Mouse (Mus musculus) urinary bladder, adult 18-20 months (tissue): ENCODE measurements around the gene Rab9.
"Not testable (repeated sequence)": the region's sequence is repeated elsewhere in the genome, so short reads cannot be mapped to it uniquely, and the experiment has no call there.

Source experiments
- DNase-seq, 2 experiments: peaks; one replicate each; pipeline ENCODE4 v3.0.0; 2022; ENCODE audit warnings: low spot score in 2 of 2, mixed read lengths in 2 of 2

Gene Rab9

DNA sequence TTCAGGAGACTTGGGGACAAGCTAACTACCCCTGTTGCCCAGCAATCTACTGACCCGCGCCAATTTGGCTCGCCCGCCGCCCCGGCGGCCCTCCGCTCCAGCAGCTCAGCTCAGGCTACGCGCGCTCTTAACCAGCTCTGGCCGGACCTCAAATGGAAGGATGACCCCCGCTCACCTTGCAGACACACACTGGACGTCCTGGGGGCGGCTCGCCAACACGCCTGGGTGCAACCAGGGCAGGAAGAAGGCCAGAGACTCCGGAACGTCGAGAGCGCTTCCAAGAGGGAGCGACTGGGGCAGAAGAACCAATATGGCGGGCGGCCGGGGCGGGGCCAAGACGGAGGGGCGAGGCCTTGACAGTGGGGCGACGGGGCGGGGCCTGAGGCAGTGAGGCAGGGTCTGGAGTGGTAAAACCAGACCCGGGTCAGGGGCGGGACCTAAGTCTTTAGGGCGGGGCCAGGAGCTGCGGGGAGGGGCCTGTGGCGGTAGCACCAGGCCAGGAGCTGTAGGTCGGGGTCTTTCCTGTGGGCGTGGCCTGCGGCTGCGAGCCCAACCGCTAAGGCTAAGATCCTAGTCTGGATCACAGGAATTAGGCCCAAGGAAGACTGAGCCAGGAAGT lies at the start of gene Rab9:
Gene Rab9 (minus strand): TSS at position 503 of the 619 bp plus-strand sequence.
- DNase-seq = peak; percentile 83 to 87

DNA sequence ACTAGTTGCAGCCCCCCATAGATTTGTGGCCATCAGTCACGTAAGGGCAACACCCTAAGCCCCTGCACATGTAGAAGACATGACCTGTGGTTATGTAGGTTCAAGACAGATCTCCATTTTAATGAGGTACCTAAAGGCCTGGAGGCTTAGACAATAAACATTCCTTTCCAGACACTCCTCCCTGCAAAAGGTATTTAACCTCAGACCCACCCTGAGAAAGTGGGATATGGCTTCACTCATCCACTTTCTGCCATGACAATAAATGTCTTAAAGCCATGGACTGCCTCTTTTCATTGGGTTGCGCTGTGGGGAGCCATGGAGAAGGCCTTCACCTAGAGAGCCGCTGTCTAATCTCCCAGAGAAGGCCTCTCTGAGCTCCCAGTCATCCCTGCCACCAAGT lies 48.5 kb upstream of the Rab9 start:
- DNase-seq = no peak

DNA sequence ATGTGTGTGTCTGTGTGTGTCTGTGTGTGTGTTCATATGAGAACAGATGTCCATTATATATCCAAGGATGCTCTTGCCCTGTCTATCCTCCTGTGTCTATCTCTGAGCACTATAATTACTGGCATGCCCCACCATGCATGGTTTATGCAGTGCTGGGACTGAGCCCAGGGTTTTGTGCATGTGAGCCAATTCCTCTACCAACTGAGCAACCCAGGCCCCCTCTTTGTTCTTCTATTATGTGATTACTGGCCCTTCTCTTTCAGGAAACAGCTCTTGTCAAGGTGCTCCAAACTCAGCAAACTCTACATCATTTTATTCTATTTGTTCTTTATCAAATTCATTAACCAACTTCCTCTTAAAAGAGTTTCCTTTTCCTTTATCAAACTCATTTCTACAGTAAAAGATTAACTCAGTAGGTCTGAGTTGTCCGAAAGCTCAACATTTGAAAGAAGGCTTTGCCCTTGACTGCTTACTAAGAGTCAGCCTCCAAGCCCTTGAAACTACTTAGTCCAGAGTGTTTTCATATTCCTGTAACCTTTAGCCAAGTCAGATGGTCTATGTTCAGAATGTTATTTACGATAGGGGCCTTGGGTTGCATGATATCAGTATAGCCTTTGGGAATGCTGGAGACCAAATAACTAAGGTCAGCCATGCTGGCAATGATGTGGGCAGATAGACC lies 46.1 kb upstream of the Rab9 start:
- DNase-seq = no peak

DNA sequence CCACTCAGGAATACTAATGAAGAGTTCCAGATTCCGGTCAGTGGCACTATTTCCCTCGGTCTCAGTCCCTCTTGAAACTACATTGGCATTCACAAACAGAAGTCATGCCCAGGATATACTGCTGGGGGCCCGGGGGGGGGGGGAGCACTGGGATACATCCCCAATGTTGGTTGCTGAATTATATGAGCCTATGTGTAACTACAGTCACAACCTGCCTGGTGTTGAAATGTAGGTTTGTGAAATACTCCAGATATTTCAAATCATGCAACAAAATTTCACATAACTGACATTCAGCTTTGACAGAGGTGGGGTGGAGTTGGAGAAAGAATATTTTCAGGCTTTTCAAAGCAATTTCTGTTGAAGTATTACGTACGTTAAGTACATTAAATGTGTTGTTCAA lies 41.1 kb upstream of the Rab9 start:
- no peak for DNase-seq

DNA sequence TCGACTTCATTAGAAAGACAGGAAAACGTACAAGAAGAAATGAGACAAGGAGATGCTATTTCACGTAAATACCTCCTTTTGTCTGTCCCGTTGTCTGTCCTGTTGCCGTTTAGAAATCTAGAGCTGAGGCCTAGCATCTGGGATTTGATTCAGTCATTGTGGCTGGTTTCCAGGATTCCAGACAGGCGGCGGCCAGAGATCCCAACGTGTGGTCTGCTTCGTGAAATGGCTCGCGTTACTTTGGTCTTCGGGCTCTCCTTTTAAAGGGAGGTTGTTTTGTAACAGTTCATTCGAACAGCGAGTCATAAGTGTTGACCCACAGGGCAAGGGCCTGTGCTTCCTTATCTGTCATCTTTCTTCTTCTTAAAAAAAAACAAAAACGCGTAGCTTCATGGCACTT lies 38.7 kb upstream of the Rab9 start, which contains the start of gene Tceanc:
Gene Tceanc (minus strand): TSS at position 223 of the 400 bp plus-strand sequence.
- DNase-seq = no peak

DNA sequence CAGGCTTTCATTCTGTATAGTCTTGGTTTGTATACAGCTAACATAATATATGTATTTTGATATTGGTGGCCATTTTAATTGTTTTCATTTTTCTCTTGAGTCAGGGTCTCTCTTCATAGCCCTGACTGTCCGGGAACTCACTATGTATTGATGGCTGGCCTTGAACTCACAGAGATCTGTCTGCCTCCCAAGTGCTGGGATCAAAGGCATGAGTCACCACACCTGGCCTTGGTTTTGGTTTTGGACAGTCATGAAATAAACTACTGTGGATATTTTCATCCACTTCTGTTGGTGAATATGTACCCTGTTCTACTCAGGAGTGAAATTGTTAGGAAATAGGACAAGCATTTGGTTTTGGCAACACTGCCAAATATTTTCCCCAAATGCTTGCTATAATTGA lies 37.0 kb upstream of the Rab9 start:
- DNase-seq = no peak

DNA sequence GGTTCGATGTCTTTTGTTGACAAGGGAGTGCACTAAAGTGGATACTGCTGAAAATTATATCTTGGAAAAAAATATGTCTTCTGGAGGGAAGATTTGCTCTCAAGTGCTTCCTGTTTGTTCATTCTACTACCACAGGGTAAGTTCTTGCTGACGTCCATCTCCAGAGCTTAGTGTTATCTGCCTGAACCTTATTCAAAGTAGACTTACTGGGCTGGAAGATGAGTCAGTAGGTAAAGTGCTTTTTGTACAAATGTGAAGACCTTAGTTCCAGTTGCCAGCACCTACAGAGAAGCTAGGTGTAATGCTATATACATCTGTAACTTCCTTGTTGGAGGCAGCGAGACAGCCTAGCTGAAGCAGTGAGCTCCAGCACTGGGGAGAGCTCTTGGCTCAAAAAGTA lies 36.3 kb upstream of the Rab9 start:
- DNase-seq = no peak

DNA sequence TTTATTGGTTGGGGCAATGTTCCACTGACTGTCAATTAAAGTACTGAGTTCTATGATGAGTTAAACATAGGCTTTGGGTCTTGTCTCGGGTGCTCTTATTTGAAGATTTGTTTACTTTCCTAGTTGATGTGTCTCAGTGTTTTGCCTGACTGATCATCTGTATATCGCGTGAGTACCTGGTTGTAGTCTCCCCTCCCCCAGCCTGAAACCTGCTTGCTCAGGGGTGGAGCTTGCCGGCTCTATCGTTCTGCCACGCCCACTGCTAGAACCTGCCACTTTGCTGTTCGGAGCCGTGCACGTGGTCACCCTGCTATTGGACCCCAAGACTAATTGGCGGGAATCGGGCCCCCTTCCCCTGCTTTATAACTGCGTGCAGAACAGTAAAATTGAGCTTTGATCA lies 34.4 kb upstream of the Rab9 start:
- not testable (repeated sequence) for DNase-seq

DNA sequence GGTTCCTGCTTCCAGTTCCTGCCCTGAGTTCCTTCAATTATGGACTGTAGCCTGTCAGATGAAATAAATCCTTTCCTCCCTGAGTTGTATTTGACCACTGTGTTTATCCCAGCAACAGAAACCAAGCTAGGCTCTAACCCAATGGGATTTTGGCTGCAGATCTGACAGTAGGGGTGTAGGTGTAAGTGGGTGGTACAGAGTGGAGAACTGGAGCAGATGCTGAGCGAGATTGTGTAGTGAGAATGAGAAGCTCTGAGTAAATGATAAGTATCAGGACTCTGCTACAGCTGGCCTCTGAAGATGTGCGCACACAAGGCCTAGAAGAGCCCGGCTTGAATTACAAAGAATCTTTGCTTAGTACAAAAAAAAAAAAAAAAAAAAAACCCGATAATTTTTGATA lies 32.4 kb upstream of the Rab9 start:
- DNase-seq = no peak

DNA sequence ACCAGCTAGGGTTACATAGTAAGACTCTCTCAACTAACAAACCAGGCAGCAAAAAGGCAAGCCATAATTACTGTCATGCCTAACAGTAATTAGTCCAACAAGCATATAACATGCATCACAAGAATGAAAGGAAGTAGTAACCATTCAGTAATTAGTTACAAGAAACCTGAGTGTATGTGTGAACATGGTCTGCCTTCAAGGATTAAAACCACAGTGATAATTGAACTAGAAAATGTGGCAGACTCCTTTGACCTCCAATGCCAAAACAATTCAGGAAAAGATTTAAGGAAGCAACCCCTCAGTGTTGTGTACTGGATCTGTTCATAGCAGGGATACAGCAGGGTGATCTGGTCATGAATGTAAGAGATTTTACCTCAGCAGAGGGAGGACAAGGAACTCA lies 31.4 kb upstream of the Rab9 start:
- no peak for DNase-seq

DNA sequence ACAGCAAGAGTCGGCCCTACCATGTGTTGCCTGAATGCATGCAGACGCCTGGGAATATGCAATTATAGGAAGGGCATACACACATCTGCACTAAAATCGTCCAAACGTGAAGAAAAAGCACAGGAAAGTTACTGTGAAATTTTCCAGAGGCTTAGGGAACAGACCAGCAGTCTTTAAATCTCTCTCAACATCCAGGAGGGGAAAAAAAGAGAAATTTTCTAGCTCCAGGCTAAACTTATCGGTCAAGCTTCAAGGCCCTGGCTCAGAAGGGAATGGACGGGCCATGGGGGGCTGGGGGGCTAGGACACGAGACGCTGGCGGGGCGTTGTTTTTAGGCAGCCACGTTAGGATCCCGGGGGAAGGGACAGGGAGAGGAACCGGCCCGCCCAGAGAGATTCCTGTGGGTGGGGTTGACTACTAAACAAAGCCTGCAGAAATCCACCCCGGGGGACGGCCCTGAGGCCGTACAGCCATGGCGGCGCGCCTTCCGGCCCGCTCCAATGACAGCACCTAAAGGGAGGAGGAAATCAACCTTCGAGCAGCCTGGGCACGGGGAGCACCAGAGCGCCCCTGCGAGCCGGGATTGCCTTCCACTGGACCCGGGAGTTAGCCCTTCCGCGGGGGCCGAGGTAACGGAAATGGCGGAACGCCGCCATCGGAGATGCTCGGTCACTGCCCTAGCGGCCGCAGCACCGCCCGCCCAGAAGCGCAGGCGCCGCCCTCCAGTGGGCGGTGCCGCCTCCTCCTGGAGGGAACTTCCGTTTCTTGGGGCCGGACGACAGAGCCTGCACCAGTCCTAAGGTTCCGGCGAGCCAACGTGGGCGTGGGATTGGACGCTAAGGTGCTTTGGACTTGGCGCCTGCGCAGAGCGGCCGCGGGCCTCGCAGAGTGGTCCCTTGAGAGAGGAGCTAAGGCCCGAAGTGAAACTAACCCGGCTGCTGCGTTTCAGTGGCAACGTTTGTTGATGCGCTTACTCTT lies 30.4 kb upstream of the Rab9 start:
- peak; percentile 83 to 88 for DNase-seq

DNA sequence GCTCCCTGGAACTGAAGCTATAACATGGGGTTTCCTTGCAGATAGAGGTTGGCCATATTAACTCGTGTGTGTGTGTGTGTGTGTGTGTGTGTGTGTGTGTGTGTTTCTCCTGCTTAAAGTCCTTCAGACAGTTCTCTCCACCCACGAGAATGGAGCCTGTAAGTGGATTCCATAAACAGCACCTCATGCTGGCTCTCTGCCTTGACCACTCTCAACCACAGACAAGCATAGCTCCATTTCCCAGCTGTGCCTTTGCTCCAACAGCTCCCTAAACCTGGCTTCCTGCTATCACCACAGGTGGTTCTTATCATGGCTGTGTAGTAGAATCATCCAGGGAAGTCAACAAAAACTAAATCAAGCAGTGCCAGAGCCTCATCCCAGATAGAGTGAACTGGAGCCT lies 24.8 kb upstream of the Rab9 start:
- DNase-seq = peak in 1 of 2 experiments; percentile 8

DNA sequence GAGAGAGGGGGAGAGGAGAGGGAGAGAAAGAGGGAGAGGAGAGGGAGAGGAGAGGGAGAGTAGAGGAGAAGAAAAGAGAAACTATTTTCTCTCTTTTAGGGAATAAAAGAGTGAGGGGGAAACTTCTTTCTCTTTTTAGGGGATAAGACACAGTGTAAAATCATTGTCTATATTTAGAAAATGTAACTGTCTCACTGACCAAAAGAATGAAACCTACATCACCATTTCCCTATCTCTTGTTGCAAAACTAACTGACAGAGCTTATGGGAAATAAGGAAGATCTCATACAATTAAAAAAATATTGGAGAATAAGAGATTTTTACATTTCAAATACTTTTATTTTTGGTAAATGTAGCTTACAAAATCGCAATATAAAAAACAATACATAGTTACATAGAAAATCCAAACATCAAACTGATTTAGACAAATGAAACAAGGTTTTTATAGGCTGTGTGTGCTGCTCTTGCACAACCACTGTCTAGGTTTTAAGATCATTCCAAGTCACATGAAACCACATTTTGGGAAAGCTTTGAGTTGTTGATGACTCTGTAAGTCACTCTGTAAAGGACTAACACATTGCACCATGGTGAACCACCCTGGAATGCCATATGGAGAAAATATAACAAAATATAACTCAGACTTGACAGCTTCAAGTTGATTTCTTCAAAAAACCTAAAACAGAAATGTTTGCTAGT lies 20.0 kb upstream of the Rab9 start:
- DNase-seq = no peak

DNA sequence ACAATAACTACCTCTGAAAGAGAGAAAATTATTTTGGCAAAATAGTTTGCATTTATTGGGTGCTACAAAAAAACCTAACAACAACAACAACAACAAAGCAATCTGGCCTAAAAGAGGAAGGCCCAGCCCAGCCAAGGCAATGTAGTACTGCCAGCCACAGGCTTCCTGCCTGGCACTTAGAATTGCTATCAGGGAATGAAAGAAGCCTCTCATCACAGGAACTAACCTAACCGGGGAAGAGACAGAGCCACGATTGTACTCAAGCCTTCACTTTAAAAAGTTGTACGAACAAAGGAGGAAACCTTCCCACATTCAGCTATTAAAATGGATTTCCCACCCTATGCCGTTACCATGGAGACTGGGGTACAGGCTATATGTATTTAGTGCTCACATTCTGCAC lies 18.1 kb upstream of the Rab9 start:
- DNase-seq = no peak

DNA sequence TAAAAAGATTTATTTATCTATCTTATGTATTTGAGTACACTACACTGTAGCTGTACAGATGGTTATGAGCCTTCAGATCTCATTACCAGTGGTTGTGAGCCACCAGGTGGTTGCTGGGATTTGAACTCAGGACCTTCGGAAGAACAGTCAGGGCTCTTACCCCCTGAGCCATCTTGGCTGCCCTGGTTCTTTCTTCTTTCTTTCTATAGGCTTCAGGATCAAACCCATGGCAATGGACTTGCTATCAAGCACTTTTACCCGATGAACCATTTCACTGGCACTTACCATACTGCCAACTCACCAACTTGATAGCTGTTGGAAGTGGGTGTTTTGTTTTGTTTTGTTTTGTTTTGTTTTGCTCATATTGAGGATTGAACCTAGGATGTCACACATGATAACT lies 15.4 kb upstream of the Rab9 start:
- no peak for DNase-seq

DNA sequence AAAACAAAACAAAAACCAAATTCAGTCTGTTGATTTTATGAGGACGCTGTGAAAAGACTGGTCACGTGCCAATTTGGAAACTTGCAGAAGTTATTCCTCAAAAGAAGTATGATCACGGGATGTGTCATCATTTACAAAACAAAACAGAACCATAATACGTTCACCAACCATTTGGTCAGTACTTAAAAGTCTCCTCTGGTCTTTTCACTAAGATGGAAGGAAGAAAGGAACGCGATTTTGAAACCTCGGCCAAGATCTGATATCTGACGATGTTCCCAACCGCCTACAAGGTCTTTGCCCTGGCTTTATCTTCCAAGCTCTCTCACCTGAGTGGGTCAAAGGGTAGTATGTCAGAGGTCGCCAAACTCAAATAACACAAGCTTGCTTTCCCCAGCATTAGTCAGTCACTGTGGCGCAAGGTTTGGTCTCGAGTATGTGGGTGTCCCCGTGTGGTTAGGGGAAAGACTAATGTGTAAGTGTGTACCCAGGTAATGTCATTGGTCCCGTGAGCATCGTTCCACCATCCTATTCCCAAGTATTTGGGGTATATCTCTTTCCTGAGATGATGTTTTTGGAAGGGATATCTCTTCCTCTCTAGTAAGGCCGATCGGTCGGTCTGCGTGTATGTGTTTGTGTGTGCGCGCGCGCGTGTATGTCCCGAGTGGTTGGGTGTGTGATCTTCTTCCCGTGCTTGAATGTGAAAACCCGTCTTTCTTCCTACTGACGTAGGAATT lies 869 bp downstream of the Rab9 start:
- DNase-seq = peak; percentile 6 to 15

DNA sequence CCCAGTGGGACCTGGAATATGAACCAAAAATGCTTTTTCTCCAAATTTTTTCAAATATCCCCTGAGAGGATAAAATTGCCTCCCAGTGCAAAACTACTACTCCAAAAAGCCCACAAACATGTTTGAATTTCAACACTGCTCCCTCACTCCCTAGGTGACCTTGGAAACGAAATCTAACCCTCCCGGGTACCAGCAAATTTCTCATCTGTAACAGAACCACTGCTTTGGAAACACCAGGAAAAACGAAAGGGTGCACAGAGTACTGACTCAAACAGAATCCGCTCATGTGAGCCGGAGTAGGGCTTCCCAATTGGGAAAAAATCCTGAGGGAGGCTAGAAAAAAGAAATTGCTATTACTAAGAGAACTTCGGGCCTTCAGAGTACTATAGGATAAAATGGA lies 2.3 kb downstream of the Rab9 start:
- no peak for DNase-seq

DNA sequence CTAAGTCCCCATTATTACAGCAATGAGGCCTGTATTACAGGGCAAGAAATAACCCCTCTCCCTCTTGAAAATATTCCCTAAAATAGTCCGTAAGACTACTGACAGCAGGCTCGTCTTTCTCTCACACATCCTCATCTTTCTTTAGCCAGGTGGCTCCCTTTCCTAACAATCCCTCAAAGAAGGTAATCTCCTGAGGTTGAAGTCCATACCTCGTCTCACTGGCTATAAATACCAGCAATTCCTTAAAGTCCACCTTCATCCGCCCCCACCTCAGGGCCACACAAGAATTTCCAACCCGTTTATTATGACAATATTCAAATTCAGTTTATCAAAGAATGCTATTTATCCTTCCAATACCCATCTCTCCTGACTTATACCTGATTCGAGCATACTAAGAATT lies 7.1 kb downstream of the Rab9 start:
- no peak for DNase-seq

DNA sequence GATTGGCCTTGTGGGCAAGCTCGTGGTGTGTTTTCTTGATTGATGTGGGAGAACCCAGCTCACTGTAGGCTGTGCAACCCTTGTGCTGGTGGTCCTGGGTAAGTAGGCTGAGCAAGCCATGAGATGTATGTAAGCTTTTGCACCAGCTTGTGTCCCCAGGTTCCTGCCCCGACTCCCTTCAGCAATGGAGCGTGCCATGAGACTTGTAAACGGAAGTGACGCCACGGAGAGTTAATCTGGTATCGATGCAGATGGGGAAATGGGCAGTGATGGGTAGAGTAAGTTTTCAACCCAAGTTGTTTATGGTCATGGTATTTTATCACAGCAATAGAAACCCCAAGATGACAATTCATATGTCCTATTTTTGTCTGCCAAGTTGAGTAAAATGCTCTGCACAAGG lies 11.3 kb downstream of the Rab9 start:
- no peak for DNase-seq

DNA sequence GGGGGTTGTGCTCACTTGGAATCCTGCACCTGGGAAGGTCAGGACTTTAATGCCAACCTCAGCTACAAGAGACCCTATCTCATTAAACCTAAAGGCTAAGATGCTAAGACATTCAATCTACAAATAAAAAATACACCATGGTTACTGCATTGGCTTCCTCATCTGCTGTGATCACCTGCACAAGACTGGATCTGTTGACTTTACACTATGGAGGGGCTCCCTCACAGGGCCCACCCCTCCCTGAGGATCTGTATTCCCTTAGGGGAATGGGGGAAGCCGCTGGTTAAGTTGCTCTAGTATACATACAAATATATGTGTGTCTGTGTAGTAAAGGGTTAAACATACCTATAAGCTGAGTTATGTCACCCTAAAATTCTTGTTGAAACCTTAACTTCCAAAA lies 24.1 kb downstream of the Rab9 start:
- DNase-seq = no peak

DNA sequence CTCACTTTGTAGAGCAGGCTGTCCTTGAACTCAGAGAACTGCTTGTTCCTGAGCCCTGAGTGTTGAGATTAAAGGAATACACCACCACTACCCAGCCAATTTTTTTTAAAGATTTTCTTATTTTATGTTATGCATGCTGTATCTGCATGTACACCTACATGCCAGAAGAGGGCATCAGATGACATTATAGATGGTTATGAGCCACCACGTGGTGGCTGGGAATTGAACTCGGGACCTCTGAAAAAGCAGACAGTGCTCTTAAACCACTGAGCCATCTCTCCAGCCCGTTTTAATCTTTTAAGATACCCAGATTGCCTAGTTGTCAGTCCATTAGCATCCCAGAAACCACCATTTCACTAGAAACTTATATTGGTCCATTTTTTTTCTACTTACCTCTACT lies 25.3 kb downstream of the Rab9 start:
- DNase-seq = no peak
